Mouse (Mus musculus) E14TG2a.4 (cell line): ENCODE data around the gene Sp9.

Experiments
- H3K27me3 ChIP-seq: 2 replicates; pipeline ENCODE4 v1.6.1; 2014; ENCODE audit warnings: low read length, control low read depth; ENCODE audit not compliant: insufficient read depth
- H3K36me3 ChIP-seq: 2 replicates; pipeline ENCODE4 v1.6.1; 2014; ENCODE audit warnings: low read length, control low read depth; ENCODE audit not compliant: insufficient read depth
- H3K4me1 ChIP-seq: replicated peaks from 2 replicates; pipeline ENCODE4 v1.6.1; 2014; ENCODE audit warnings: low read depth, low read length, control low read depth
- H3K4me3 ChIP-seq: replicated peaks from 2 replicates; pipeline ENCODE4 v1.5.1; 2014; ENCODE audit warnings: mild to moderate bottlenecking, low read length
- H3K9me3 ChIP-seq: 2 replicates; pipeline ENCODE4 v1.6.1; 2014; ENCODE audit warnings: low read length, control low read depth
- CTCF ChIP-seq: conservative IDR thresholded peaks from 2 replicates; pipeline ENCODE4 v1.5.1; 2014; ENCODE audit warnings: low read length
- NANOG ChIP-seq: IDR thresholded peaks from 2 replicates; pipeline ENCODE4 v1.6.1; 2014; ENCODE audit warnings: borderline replicate concordance, low read length, mixed read lengths
- POU5F1 ChIP-seq: IDR thresholded peaks from 2 replicates; pipeline ENCODE4 v1.6.1; 2014; ENCODE audit warnings: low read length, borderline replicate concordance

Gene Sp9

DNA sequence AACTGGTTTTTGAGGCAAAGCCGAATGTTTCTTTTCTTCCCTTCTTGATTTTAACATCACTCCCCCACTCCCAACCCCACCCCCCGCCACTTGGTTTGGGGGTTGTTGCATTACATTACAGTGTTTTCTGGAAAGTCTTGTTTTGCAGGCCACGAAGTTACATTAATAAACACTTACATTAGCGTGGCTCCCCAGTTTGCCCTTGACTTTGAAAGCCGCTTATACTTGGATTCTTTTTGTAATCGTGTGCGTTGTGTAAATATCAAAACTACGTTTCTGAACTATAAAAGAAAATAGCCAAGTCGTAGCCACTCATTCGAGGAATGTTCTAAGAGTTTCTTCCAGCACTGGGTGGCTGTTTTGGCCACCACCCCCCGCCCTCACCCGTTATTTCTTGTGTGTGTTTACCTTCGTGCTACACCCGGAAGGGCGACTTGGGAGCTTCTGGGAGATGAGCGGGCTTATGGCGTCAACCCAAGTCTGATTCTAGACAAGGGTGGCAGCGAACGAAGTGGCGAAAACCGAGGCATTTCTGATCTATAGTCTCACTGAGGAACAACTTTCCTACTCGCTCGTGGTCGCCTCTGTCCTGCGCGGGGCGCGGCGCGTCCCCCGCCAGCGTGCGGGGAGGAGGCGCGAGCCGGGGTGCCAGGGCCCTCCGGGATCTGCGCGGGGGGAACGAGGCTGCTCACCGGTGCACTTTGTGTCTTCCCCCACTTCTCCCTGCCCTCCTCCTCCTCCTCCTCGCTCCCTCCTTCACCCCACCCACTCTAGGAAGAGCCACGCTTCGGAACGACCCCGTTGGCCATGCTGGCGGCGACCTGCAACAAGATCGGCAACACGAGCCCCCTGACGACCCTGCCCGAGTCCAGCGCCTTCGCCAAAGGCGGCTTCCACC, 875 bp downstream of the Sp9 start:
- peaks cover 43% of the 10 kb centered on the region for H3K4me1 ChIP-seq
- peak overlapping the region; percentile 68 for H3K4me3 ChIP-seq
- TF ChIP-seq NANOG (no peak), CTCF (no peak), POU5F1 (no peak)
- H3K9me3 ChIP-seq, result no peaks in the 10 kb centered on the region
- H3K36me3 ChIP-seq, result no peaks in the 10 kb centered on the region
- peaks cover 91% of the 10 kb centered on the region for H3K27me3 ChIP-seq

DNA sequence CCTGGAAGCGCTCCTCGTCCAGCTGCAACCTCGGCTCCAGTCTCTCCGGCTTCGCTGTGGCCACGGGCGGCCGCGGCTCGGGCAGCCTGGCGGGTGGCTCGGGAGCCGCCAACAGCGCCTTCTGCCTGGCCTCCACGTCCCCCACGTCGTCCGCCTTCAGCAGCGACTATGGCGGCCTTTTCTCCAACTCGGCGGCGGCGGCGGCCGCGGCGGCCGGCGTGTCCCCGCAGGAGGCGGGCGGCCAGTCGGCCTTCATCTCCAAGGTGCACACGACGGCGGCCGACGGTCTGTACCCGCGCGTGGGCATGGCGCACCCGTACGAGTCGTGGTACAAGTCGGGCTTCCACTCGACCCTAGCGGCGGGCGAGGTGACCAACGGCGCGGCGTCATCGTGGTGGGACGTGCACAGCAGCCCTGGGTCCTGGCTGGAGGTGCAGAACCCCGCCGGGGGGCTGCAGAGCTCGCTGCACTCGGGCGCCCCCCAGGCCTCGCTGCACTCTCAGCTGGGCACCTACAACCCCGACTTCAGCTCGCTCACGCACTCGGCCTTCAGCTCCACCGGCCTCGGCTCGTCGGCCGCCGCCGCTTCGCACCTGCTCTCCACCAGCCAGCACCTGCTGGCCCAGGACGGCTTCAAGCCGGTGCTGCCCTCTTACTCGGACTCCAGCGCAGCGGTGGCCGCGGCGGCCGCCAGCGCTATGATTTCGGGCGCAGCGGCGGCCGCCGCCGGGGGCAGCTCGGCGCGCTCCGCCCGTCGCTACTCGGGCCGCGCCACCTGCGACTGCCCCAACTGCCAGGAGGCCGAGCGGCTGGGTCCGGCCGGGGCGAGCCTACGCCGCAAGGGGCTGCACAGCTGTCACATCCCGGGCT, 1.8 kb downstream of the Sp9 start:
- H3K36me3 ChIP-seq, result no peaks in the 10 kb centered on the region
- H3K4me3 ChIP-seq, result peak overlapping the region; percentile 68
- H3K9me3 ChIP-seq, result no peaks in the 10 kb centered on the region
- peaks cover 88% of the 10 kb centered on the region for H3K27me3 ChIP-seq
- peaks cover 49% of the 10 kb centered on the region for H3K4me1 ChIP-seq
- TF ChIP-seq CTCF, result no peak
- TF ChIP-seq POU5F1, result no peak
- TF ChIP-seq NANOG, result no peak

GRCm38 (mm10) chr2:73274119-73274920, 2.6 kb downstream of the Sp9 start:
- Histone ChIP-seq H3K36me3 (no peaks in the 10 kb centered on the region), H3K27me3 (peaks cover 88% of the 10 kb centered on the region), H3K4me3 (peak overlapping the region; percentile 68), H3K9me3 (no peaks in the 10 kb centered on the region), H3K4me1 (peaks cover 57% of the 10 kb centered on the region)
- TF ChIP-seq CTCF, result no peak
- no peak for TF ChIP-seq POU5F1
- TF ChIP-seq NANOG, result no peak

DNA sequence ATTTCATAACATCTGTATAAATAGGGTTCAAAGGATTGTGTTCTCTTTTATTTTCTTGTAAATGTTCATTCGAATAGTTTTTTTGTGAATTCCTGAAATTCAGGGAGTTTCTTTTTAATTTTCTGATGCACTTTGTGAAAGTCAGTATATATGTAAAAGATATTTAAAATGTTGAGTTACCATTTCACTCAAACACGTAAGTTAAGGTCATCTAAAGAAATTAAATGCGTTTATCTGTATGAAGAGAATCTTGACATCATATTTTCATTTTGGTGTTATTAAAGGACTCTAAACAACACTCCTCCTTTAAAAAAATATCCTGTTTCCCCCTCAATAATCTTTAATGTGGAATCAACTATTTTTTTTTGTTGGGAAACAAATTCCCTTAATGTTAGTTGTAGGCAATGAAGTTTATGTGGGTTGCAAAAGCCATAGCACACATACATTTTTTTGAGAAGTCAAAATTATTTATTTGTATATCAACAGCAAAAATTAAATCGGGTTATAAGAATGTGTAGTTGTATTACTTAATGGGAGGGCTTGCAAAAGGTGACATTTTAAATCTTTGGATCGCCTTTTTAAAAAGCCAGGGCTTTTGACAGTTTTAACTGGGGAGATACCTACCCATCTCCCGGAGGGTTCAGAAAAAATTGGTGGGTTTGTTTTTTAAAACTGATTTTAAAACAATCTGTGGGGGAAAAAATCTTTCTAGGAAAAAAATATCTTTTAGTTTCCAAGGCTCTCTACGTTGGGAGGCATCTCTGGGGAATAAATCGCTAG, 3.7 kb downstream of the Sp9 start:
- TF ChIP-seq CTCF (no peak), NANOG (no peak), POU5F1 (no peak)
- H3K27me3 ChIP-seq, result peaks cover 86% of the 10 kb centered on the region

DNA sequence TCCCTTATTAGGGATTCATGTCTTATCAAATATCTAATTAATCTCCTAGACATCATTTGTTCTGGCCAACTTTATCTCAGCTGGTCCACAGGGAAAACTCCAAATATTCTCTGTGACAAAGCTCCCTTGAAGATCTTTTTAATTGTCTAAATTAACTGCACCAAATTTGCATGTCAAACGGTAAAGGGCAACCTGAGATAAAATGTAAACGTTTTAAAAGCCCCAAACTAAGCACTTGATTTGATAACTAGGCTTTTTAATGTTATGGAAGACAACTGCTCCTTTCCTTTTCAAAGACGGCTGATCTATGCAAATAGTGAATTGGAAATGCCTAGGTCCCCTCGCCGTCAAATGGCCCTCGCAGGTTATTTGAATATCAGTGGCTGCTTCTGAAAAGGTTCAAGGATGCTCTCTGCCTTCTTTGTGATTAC, 4.4 kb downstream of the Sp9 start:
- peaks cover 57% of the 10 kb centered on the region for H3K4me1 ChIP-seq
- H3K27me3 ChIP-seq, result peaks cover 86% of the 10 kb centered on the region
- H3K4me3 ChIP-seq, result no peak overlapping the region
- H3K36me3 ChIP-seq, result no peaks in the 10 kb centered on the region
- TF ChIP-seq NANOG, result peak; percentile 73
- TF ChIP-seq POU5F1, result peak; percentile 24; the same call in 1 of the 2 replicates
- no peak for TF ChIP-seq CTCF
- H3K9me3 ChIP-seq, result no peaks in the 10 kb centered on the region

More for the DNA sequence above, 3.7 kb downstream of the Sp9 start:
- Histone ChIP-seq H3K9me3 (no peaks in the 10 kb centered on the region), H3K4me3 (no peak overlapping the region), H3K36me3 (no peaks in the 10 kb centered on the region), H3K4me1 (peaks cover 57% of the 10 kb centered on the region)

GRCm38 (mm10) chr2:73277021-73277708, 5.4 kb downstream of the Sp9 start:
- no peaks in the 10 kb centered on the region for H3K9me3 ChIP-seq
- H3K36me3 ChIP-seq, result no peaks in the 10 kb centered on the region
- no peak for TF ChIP-seq NANOG
- H3K27me3 ChIP-seq, result peaks cover 85% of the 10 kb centered on the region
- peaks cover 56% of the 10 kb centered on the region for H3K4me1 ChIP-seq
- peak overlapping the region; percentile 73 for H3K4me3 ChIP-seq

DNA sequence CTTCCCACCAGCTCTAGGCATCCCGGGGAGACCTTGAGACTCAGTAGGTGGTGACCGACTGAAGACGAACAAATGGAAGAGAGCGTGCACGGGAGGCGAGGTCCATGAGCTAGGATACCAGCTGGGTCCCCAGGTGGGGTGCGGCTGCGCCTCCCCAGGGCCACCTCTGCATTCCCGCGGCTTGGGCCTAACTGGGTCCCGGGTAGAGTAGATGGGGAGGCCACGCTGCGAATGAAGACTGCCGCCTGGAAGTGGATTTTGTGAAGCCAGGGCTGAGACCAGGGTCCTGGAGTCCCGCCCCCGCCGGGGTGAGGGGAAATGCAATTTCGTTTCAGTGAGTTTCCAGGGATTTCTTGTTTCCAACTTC, 6.0 kb downstream of the Sp9 start:
- Histone ChIP-seq H3K9me3 (no peaks in the 10 kb centered on the region), H3K4me3 (peak overlapping the region; percentile 73), H3K4me1 (peaks cover 53% of the 10 kb centered on the region), H3K27me3 (peaks cover 80% of the 10 kb centered on the region), H3K36me3 (no peaks in the 10 kb centered on the region)
- TF ChIP-seq CTCF, result no peak
